Mouse (Mus musculus): ENCODE data around the gene Smgc. TPM values are rescaled to one million over a fixed set of nuclear protein-coding genes. Genes with fewer than 3 reads are reported as not detected.
"Not testable (repeated sequence)": the region's sequence is repeated elsewhere in the genome, so short reads cannot be mapped to it uniquely, and the experiment has no call there.

Smgc gene
- polyA plus RNA-seq (2014; fragmentation: Nextera tagmentation; extraction: Ambion mirVana): not detected in 2 replicates

- no peak within 1 kb of the TSS for H3K9ac ChIP-seq (replicated peaks; ENCODE audit: low read length)
- H3K4me2 ChIP-seq (ENCODE audit: low read depth, low read length): no peak within 1 kb of the TSS
- ATAC-seq (replicated peaks; ENCODE audit: insufficient number of reproducible peaks, low FRiP score, low TSS enrichment, low read depth): no peak
Observed at GRCm38 (mm10) chr15:91837965-91838364, at the start of gene Smgc. Smgc (plus strand) TSS chr15:91838265.

GRCm38 (mm10) chr15:91788338-91788737 lies 49.7 kb upstream of the Smgc start:
- H3K4me3 ChIP-seq (ENCODE audit: low read depth, low read length): no peak overlapping the region
- H3K36me3 ChIP-seq (replicated peaks; ENCODE audit: control insufficient read depth, insufficient read depth, low read depth, low read length): no peaks in the 10 kb centered on the region
- WGBS: 77% methylated on average over 11 of the region's 11 CpGs
- H3K4me1 ChIP-seq (ENCODE audit: control insufficient read depth, insufficient read depth, low read length): no peaks in the 10 kb centered on the region
- no peak overlapping the region for H3K4me2 ChIP-seq (ENCODE audit: low read depth, low read length)
- H3K9me3 ChIP-seq (replicated peaks; ENCODE audit: control insufficient read depth, low read length): no peaks in the 10 kb centered on the region
- no peak for ATAC-seq (replicated peaks; ENCODE audit: insufficient number of reproducible peaks, low FRiP score, low TSS enrichment, low read depth)
- H3K9ac ChIP-seq (replicated peaks; ENCODE audit: low read length): no peak overlapping the region
- H3K27me3 ChIP-seq (ENCODE audit: control insufficient read depth, insufficient read depth, low read length): no peaks in the 10 kb centered on the region
- H3K27ac ChIP-seq (replicated peaks; ENCODE audit: low read depth, low read length): no peak overlapping the region
- no peak for DNase-seq (ENCODE audit: low spot score)

More at GRCm38 (mm10) chr15:91837965-91838364, at the start of gene Smgc:
- Histone ChIP-seq H3K27ac (replicated peaks; ENCODE audit: low read depth, low read length) (no peak within 1 kb of the TSS), H3K4me3 (ENCODE audit: low read depth, low read length) (no peak within 1 kb of the TSS), H3K9me3 (replicated peaks; ENCODE audit: control insufficient read depth, low read length) (no peaks in the 10 kb centered on the region), H3K4me1 (ENCODE audit: control insufficient read depth, insufficient read depth, low read length) (no peaks in the 10 kb centered on the region), H3K27me3 (ENCODE audit: control insufficient read depth, insufficient read depth, low read length) (no peaks in the 10 kb centered on the region), H3K36me3 (replicated peaks; ENCODE audit: control insufficient read depth, insufficient read depth, low read depth, low read length) (no peaks in the 10 kb centered on the region)
- no peak for DNase-seq (ENCODE audit: low spot score)
- 91% methylated on average over 7 of the region's 7 CpGs for WGBS

GRCm38 (mm10) chr15:91806463-91806862 lies 31.6 kb upstream of the Smgc start:
- 87% methylated on average over 4 of the region's 4 CpGs for WGBS
- H3K9me3 ChIP-seq (replicated peaks; ENCODE audit: control insufficient read depth, low read length): no peaks in the 10 kb centered on the region

GRCm38 (mm10) chr15:91835319-91835718 lies 2.7 kb upstream of the Smgc start:
- Histone ChIP-seq H3K9me3 (replicated peaks; ENCODE audit: control insufficient read depth, low read length) (no peaks in the 10 kb centered on the region), H3K36me3 (replicated peaks; ENCODE audit: control insufficient read depth, insufficient read depth, low read depth, low read length) (no peaks in the 10 kb centered on the region), H3K27me3 (ENCODE audit: control insufficient read depth, insufficient read depth, low read length) (no peaks in the 10 kb centered on the region), H3K4me1 (ENCODE audit: control insufficient read depth, insufficient read depth, low read length) (no peaks in the 10 kb centered on the region), H3K4me2 (ENCODE audit: low read depth, low read length) (no peak overlapping the region), H3K9ac (replicated peaks; ENCODE audit: low read length) (no peak overlapping the region), H3K4me3 (ENCODE audit: low read depth, low read length) (no peak overlapping the region), H3K27ac (replicated peaks; ENCODE audit: low read depth, low read length) (no peak overlapping the region)
- ATAC-seq (replicated peaks; ENCODE audit: insufficient number of reproducible peaks, low FRiP score, low TSS enrichment, low read depth) (no peak), DNase-seq (ENCODE audit: low spot score) (no peak)
- 75% methylated on average over 6 of the region's 6 CpGs for WGBS

More at GRCm38 (mm10) chr15:91806463-91806862, 31.6 kb upstream of the Smgc start:
- H3K36me3 ChIP-seq (replicated peaks; ENCODE audit: control insufficient read depth, insufficient read depth, low read depth, low read length): no peaks in the 10 kb centered on the region
- H3K27me3 ChIP-seq (ENCODE audit: control insufficient read depth, insufficient read depth, low read length): no peaks in the 10 kb centered on the region
- H3K4me3 ChIP-seq (ENCODE audit: low read depth, low read length): no peak overlapping the region
- no peak for ATAC-seq (replicated peaks; ENCODE audit: insufficient number of reproducible peaks, low FRiP score, low TSS enrichment, low read depth)
- no peak overlapping the region for H3K4me2 ChIP-seq (ENCODE audit: low read depth, low read length)
- no peak for DNase-seq (ENCODE audit: low spot score)
- no peak overlapping the region for H3K27ac ChIP-seq (replicated peaks; ENCODE audit: low read depth, low read length)
- no peak overlapping the region for H3K9ac ChIP-seq (replicated peaks; ENCODE audit: low read length)
- no peaks in the 10 kb centered on the region for H3K4me1 ChIP-seq (ENCODE audit: control insufficient read depth, insufficient read depth, low read length)

- 21% methylated on average over 5 of the region's 5 CpGs for WGBS
- H3K4me2 ChIP-seq (ENCODE audit: low read depth, low read length); H3K36me3 ChIP-seq (replicated peaks; ENCODE audit: control insufficient read depth, insufficient read depth, low read depth, low read length); H3K4me3 ChIP-seq (ENCODE audit: low read depth, low read length); H3K9ac ChIP-seq (replicated peaks; ENCODE audit: low read length); H3K27ac ChIP-seq (replicated peaks; ENCODE audit: low read depth, low read length); H3K9me3 ChIP-seq (replicated peaks; ENCODE audit: control insufficient read depth, low read length); ATAC-seq (replicated peaks; ENCODE audit: insufficient number of reproducible peaks, low FRiP score, low TSS enrichment, low read depth); H3K4me1 ChIP-seq (ENCODE audit: control insufficient read depth, insufficient read depth, low read length); H3K27me3 ChIP-seq (ENCODE audit: control insufficient read depth, insufficient read depth, low read length): not testable (repeated sequence)
- peak; percentile 4 for DNase-seq (ENCODE audit: low spot score)
Observed at GRCm38 (mm10) chr15:91864130-91864529, 26.1 kb downstream of the Smgc start.

GRCm38 (mm10) chr15:91900245-91900644 lies 62.2 kb downstream of the Smgc start:
- peak; percentile 30 for DNase-seq (ENCODE audit: low spot score)
- Histone ChIP-seq H3K9me3 (replicated peaks; ENCODE audit: control insufficient read depth, low read length) (no peaks in the 10 kb centered on the region), H3K27ac (replicated peaks; ENCODE audit: low read depth, low read length) (no peak overlapping the region), H3K27me3 (ENCODE audit: control insufficient read depth, insufficient read depth, low read length) (no peaks in the 10 kb centered on the region), H3K4me3 (ENCODE audit: low read depth, low read length) (no peak overlapping the region), H3K9ac (replicated peaks; ENCODE audit: low read length) (no peak overlapping the region), H3K4me1 (ENCODE audit: control insufficient read depth, insufficient read depth, low read length) (no peaks in the 10 kb centered on the region), H3K4me2 (ENCODE audit: low read depth, low read length) (no peak overlapping the region), H3K36me3 (replicated peaks; ENCODE audit: control insufficient read depth, insufficient read depth, low read depth, low read length) (no peaks in the 10 kb centered on the region)
- no peak for ATAC-seq (replicated peaks; ENCODE audit: insufficient number of reproducible peaks, low FRiP score, low TSS enrichment, low read depth)
- 67% methylated on average over 6 of the region's 6 CpGs for WGBS

- not testable (repeated sequence) for H3K4me3 ChIP-seq (ENCODE audit: low read depth, low read length); H3K4me1 ChIP-seq (ENCODE audit: control insufficient read depth, insufficient read depth, low read length); H3K27ac ChIP-seq (replicated peaks; ENCODE audit: low read depth, low read length); H3K4me2 ChIP-seq (ENCODE audit: low read depth, low read length); H3K9ac ChIP-seq (replicated peaks; ENCODE audit: low read length); DNase-seq (ENCODE audit: low spot score); H3K36me3 ChIP-seq (replicated peaks; ENCODE audit: control insufficient read depth, insufficient read depth, low read depth, low read length); ATAC-seq (replicated peaks; ENCODE audit: insufficient number of reproducible peaks, low FRiP score, low TSS enrichment, low read depth); H3K27me3 ChIP-seq (ENCODE audit: control insufficient read depth, insufficient read depth, low read length); H3K9me3 ChIP-seq (replicated peaks; ENCODE audit: control insufficient read depth, low read length)
- 100% methylated on average over 1 of the region's 11 CpGs for WGBS
Observed at GRCm38 (mm10) chr15:91907046-91907445, 69.0 kb downstream of the Smgc start.
